ENCODE assay signal across 8 mouse cellular contexts in the genomic region with DNA sequence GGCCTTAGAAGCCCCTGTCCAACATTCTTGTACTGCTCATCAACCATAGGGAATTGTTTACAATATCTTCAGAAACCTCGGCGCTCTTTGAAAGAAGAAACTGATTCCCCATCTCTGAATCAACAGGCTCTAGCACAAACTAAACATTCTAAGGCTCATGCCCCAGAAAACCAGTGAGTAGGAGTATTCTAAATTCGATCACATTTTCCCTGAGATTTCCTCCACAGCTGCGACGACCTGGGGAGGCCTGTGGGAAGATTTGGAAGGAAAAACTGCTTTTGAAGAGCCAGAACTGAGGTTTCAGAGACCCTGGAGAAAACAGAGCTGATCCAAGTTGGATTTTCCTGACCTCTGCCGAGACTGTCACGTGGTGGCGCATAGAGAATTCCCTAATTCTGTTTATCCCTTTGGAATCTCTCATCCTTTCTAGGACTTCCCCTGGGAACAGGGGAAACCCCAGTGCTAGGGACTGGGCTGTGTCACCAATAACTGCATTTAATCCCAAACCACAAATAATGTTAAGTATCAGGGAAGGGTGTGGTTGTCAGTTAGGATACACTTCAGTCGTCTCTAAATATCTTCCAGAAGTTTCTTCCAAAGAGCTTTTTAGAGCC. TPM values are rescaled to one million over a fixed set of nuclear protein-coding genes. Genes with fewer than 3 reads are reported as not detected.
A peak's percentile ranks its signal among the peaks of the same experiment; 100 is the strongest.
DNase-seq lines count a peak whose midpoint lies in the region; ATAC-seq lines count a peak whose summit lies in the region.

No protein-coding gene starts in this region.

- 70% methylated on average over 9 of the region's 9 CpGs for WGBS in hindbrain, embryonic 14.5 days
- WGBS in hindbrain, embryonic 16.5 days = 68% methylated on average over 9 of the region's 9 CpGs
- WGBS in heart, embryonic 14.5 days = 55% methylated on average over 9 of the region's 9 CpGs
- WGBS in liver, embryonic 16.5 days (ENCODE audit: insufficient replicate concordance) = 54% methylated on average over 9 of the region's 9 CpGs
- WGBS in forebrain, embryonic 13.5 days = 64% methylated on average over 9 of the region's 9 CpGs

- peaks cover 13% of the 10 kb centered on the region for H3K27me3 ChIP-seq in hindbrain, embryonic 14.5 days (ENCODE audit: control insufficient read depth, insufficient read depth, low read length)
- no peaks in the 10 kb centered on the region; the same call in 1 of the 2 replicates for H3K27me3 ChIP-seq in hindbrain, embryonic 16.5 days (replicated peaks; ENCODE audit: control insufficient read depth, insufficient read depth, low read length)
- no peaks in the 10 kb centered on the region for H3K27me3 ChIP-seq in heart, embryonic 14.5 days (ENCODE audit: control insufficient read depth, insufficient read depth, low read length)
- H3K27me3 ChIP-seq in liver, embryonic 16.5 days (ENCODE audit: control insufficient read depth, insufficient read depth, low read depth, low read length) = no peaks in the 10 kb centered on the region
- no peaks in the 10 kb centered on the region for H3K27me3 ChIP-seq in forebrain, embryonic 13.5 days

- H3K4me3 ChIP-seq in hindbrain, embryonic 14.5 days (replicated peaks; ENCODE audit: low read length) = no peak overlapping the region
- H3K4me3 ChIP-seq in hindbrain, embryonic 16.5 days (ENCODE audit: low read length) = no peak overlapping the region
- H3K4me3 ChIP-seq in heart, embryonic 14.5 days (ENCODE audit: control insufficient read depth in 1 of 2, insufficient read depth in 1 of 2, low read depth in 1 of 2, low read length in 2 of 2) = peak overlapping the region in 1 of 2 experiments; percentile 72; a peak in 1 of 4 replicates
- H3K4me3 ChIP-seq in liver, embryonic 16.5 days (ENCODE audit: low read depth, low read length) = no peak overlapping the region
- no peak overlapping the region for H3K4me3 ChIP-seq in forebrain, embryonic 13.5 days

- H3K27ac ChIP-seq in hindbrain, embryonic 14.5 days = no peak overlapping the region
- H3K27ac ChIP-seq in hindbrain, embryonic 16.5 days (ENCODE audit: low read depth, low read length) = no peak overlapping the region
- no peak overlapping the region for H3K27ac ChIP-seq in heart, embryonic 14.5 days (replicated peaks in 1 of 2; ENCODE audit: control insufficient read depth in 1 of 2, insufficient read depth in 1 of 2, low read depth in 2 of 2, low read length in 2 of 2)
- no peak overlapping the region for H3K27ac ChIP-seq in liver, embryonic 16.5 days (ENCODE audit: low read length)
- H3K27ac ChIP-seq in forebrain, embryonic 13.5 days = no peak overlapping the region

- peak overlapping the region; percentile 82; the same call in 1 of the 2 replicates for H3K4me2 ChIP-seq in hindbrain, embryonic 14.5 days (replicated peaks)
- H3K4me2 ChIP-seq in hindbrain, embryonic 16.5 days (ENCODE audit: low read length) = no peak overlapping the region; the same call in 1 of the 2 replicates
- peak overlapping the region; percentile 90 for H3K4me2 ChIP-seq in heart, embryonic 14.5 days (ENCODE audit: low read length)
- peak overlapping the region; percentile 73; the same call in 1 of the 2 replicates for H3K4me2 ChIP-seq in liver, embryonic 16.5 days (ENCODE audit: low read depth, low read length)
- no peak overlapping the region for H3K4me2 ChIP-seq in forebrain, embryonic 13.5 days

- ATAC-seq in hindbrain, embryonic 14.5 days (ENCODE audit: low FRiP score) = no peak
- no peak for ATAC-seq in hindbrain, embryonic 16.5 days
- no peak for ATAC-seq in heart, embryonic 14.5 days (ENCODE audit: insufficient number of reproducible peaks, insufficient read depth, low FRiP score, low read depth)
- ATAC-seq in liver, embryonic 16.5 days (ENCODE audit: low read depth) = no peak
- ATAC-seq in monocyte, adult 5-6 weeks (replicated peaks; ENCODE audit: insufficient number of reproducible peaks, low FRiP score, low TSS enrichment, poor library complexity, severe bottlenecking) = no peak
- no peak for ATAC-seq in forebrain, embryonic 13.5 days

- DNase-seq in hindbrain, embryonic 14.5 days (ENCODE audit: low spot score) = no peak
- peak; percentile 45 for DNase-seq in MN1 (ENCODE audit: low spot score)
- no peak for DNase-seq in ovary, postnatal 14 days (ENCODE audit: low spot score)

- H3K9ac ChIP-seq in hindbrain, embryonic 14.5 days = peak overlapping the region; percentile 55; the same call in 1 of the 2 replicates
- no peak overlapping the region for H3K9ac ChIP-seq in hindbrain, embryonic 16.5 days (ENCODE audit: low read depth, low read length)
- no peak overlapping the region for H3K9ac ChIP-seq in heart, embryonic 14.5 days (ENCODE audit: low read length)
- no peak overlapping the region for H3K9ac ChIP-seq in liver, embryonic 16.5 days (ENCODE audit: low read depth, low read length)
- H3K9ac ChIP-seq in forebrain, embryonic 13.5 days = no peak overlapping the region

- H3K4me1 ChIP-seq in hindbrain, embryonic 14.5 days (replicated peaks; ENCODE audit: control insufficient read depth, insufficient read depth, low read length) = peaks cover 10% of the 10 kb centered on the region
- H3K4me1 ChIP-seq in hindbrain, embryonic 16.5 days (ENCODE audit: control insufficient read depth, insufficient read depth, low read depth, low read length) = peaks cover 4% of the 10 kb centered on the region; the same call in 1 of the 2 replicates
- peaks cover 7 to 30% of the 10 kb centered on the region in 2 experiments; a peak in 3 of 4 replicates for H3K4me1 ChIP-seq in heart, embryonic 14.5 days (ENCODE audit: control insufficient read depth in 2 of 2, insufficient read depth in 2 of 2, low read length in 2 of 2)
- no peaks in the 10 kb centered on the region; the same call in 1 of the 2 replicates for H3K4me1 ChIP-seq in liver, embryonic 16.5 days (ENCODE audit: control insufficient read depth, low read depth, low read length)
- peaks cover 11% of the 10 kb centered on the region; the same call in 1 of the 2 replicates for H3K4me1 ChIP-seq in forebrain, embryonic 13.5 days

- no peaks in the 10 kb centered on the region for H3K36me3 ChIP-seq in hindbrain, embryonic 14.5 days (replicated peaks; ENCODE audit: control insufficient read depth, insufficient read depth)
- H3K36me3 ChIP-seq in hindbrain, embryonic 16.5 days (ENCODE audit: control insufficient read depth, insufficient read depth, low read length) = no peaks in the 10 kb centered on the region
- 0 out of 2 replicates have a peak, but pooled peaks cover under 1% of the 10 kb centered on the region for H3K36me3 ChIP-seq in heart, embryonic 14.5 days (ENCODE audit: control insufficient read depth, insufficient read depth, low read length)
- H3K36me3 ChIP-seq in liver, embryonic 16.5 days (ENCODE audit: control insufficient read depth, insufficient read depth) = no peaks in the 10 kb centered on the region
- H3K36me3 ChIP-seq in forebrain, embryonic 13.5 days (ENCODE audit: poor library complexity, severe bottlenecking) = no peaks in the 10 kb centered on the region

- no peaks in the 10 kb centered on the region for H3K9me3 ChIP-seq in hindbrain, embryonic 14.5 days (ENCODE audit: control insufficient read depth, low read length)
- no peaks in the 10 kb centered on the region for H3K9me3 ChIP-seq in hindbrain, embryonic 16.5 days (ENCODE audit: control insufficient read depth, low read length)
- no peaks in the 10 kb centered on the region for H3K9me3 ChIP-seq in heart, embryonic 14.5 days (ENCODE audit: control insufficient read depth, low read length)
- no peaks in the 10 kb centered on the region for H3K9me3 ChIP-seq in liver, embryonic 16.5 days (replicated peaks; ENCODE audit: control insufficient read depth, low read length)
- H3K9me3 ChIP-seq in forebrain, embryonic 13.5 days (replicated peaks) = no peaks in the 10 kb centered on the region

RNA-seq across cellular contexts. Expression of a gene that starts 1.0 kb away (rescaled TPM):
- 172 and 201 TPM in 2 replicates for polyA plus RNA-seq in hindbrain, embryonic 14.5 days (2014; fragmentation: Nextera tagmentation; extraction: Ambion mirVana)
- polyA plus RNA-seq in hindbrain, embryonic 16.5 days (2015; fragmentation: Nextera tagmentation; extraction: Ambion mirVana) = 198 and 202 TPM in 2 replicates
- 211 and 238 TPM in 2 replicates for polyA plus RNA-seq in heart, embryonic 14.5 days (2014; fragmentation: Nextera tagmentation; extraction: Ambion mirVana)
- 48.2 and 48.9 TPM in 2 replicates for polyA plus RNA-seq in liver, embryonic 16.5 days (2015; fragmentation: Nextera tagmentation; extraction: Ambion mirVana)
- total RNA-seq in monocyte, adult 5-6 weeks (2017) = 811 to 1,204 TPM (median 873 TPM) in 3 replicates
- polyA plus RNA-seq in forebrain, embryonic 13.5 days (2015; fragmentation: Nextera tagmentation; extraction: Ambion mirVana) = 69.1 and 89.9 TPM in 2 replicates

RNA-seq across cellular contexts. Expression of a gene that starts 33.6 kb away (rescaled TPM):
- 185 and 218 TPM in 2 replicates for polyA plus RNA-seq in hindbrain, embryonic 14.5 days (2014; fragmentation: Nextera tagmentation; extraction: Ambion mirVana)
- polyA plus RNA-seq in hindbrain, embryonic 16.5 days (2015; fragmentation: Nextera tagmentation; extraction: Ambion mirVana) = 173 and 217 TPM in 2 replicates
- polyA plus RNA-seq in heart, embryonic 14.5 days (2014; fragmentation: Nextera tagmentation; extraction: Ambion mirVana) = 880 and 961 TPM in 2 replicates
- polyA plus RNA-seq in liver, embryonic 16.5 days (2015; fragmentation: Nextera tagmentation; extraction: Ambion mirVana) = 195 and 219 TPM in 2 replicates
- 59.1 to 65.2 TPM (median 61.9 TPM) in 3 replicates for total RNA-seq in monocyte, adult 5-6 weeks (2017)
- polyA plus RNA-seq in forebrain, embryonic 13.5 days (2015; fragmentation: Nextera tagmentation; extraction: Ambion mirVana) = 117 and 133 TPM in 2 replicates

Comparison
In these comparisons a context has a peak if more than half of its experiments do, and no peak if none do; other contexts are left out.
1. H3K4me2 ChIP-seq: peak in hindbrain, embryonic 14.5 days (single experiment), heart, embryonic 14.5 days (single experiment) and liver, embryonic 16.5 days (single experiment); none in hindbrain, embryonic 16.5 days (single experiment) and forebrain, embryonic 13.5 days (single experiment).